Mouse (Mus musculus): ENCODE data around the gene Slc6a11. TPM values are rescaled to one million over a fixed set of nuclear protein-coding genes. Genes with fewer than 3 reads are reported as not detected.

The Slc6a11 gene
- polyA plus RNA-seq (2011; ENCODE audit: insufficient read length, low read depth, missing spikeins): not detected in 2 replicates

DNA sequence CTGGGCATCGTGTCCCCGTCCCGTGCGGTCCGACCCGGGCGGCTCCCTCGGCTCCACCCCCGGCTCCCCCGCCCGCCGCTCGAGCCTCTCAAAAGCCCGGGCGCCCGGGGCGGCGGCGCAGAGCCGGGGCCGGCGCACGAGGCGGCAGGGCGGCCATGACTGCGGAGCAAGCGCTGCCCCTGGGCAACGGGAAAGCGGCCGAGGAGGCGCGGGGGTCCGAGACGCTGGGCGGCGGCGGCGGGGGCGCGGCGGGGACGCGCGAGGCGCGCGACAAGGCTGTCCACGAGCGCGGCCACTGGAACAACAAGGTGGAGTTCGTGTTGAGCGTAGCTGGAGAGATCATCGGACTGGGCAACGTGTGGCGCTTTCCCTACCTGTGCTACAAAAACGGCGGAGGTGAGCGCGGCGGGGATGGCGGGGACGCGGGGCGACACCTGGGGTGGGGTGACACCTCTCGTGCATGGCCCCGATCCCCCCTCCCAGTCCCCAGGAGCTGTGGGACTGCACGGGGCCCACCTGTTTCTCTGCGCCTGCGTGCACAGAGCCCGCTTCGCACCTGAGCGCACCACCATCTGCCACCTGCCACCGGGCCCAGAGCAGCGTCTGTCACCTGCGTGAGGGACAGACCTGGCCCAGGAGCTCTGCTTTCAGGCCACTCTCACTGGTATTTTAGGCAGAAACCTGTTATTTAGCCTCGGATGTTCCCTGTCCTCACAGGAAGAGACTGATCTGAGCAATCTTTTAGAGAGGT, at the start of gene Slc6a11:
TSS of gene Slc6a11 (plus strand) at position 120 of the 751 bp plus-strand sequence.
- Histone ChIP-seq H3K4me3 (ENCODE audit: insufficient read depth, low read length) (no peak within 1 kb of the TSS), H3K27ac (ENCODE audit: insufficient read depth, low read length) (no peak within 1 kb of the TSS), H3K4me1 (ENCODE audit: control insufficient read depth, insufficient read depth, low read length) (no peaks in the 10 kb centered on the region)
- no peak for TF ChIP-seq POLR2A (IDR thresholded peaks at IDR 0.05; ENCODE audit: low read depth, low read length)
- TF ChIP-seq CTCF (IDR thresholded peaks at IDR 0.05; ENCODE audit: borderline replicate concordance, insufficient read depth, low read length): no peak

DNA sequence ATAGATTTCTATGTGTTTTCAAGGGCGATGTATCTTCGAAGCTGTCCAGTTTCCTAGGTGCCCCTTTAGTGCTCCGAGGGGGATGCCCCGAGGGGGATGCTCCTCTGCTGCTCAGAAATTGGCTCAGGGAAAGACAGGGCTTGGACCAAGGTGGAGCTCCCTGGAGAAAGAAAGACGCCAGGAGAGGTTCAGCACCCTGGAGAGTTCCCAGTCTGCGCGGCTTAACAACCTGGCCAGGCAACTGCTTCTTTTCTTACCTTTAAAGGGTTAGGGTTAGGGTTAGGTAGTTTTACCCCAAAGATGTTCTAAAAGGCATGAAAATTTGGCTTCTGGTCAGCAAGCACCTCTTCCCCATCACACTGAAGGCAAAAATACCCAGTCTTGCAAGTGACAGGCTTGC, 43.9 kb upstream of the Slc6a11 start:
- TF ChIP-seq POLR2A (IDR thresholded peaks at IDR 0.05; ENCODE audit: low read depth, low read length): no peak
- TF ChIP-seq CTCF (IDR thresholded peaks at IDR 0.05; ENCODE audit: borderline replicate concordance, insufficient read depth, low read length): no peak
- Histone ChIP-seq H3K4me1 (ENCODE audit: control insufficient read depth, insufficient read depth, low read length) (no peaks in the 10 kb centered on the region), H3K4me3 (ENCODE audit: insufficient read depth, low read length) (no peak overlapping the region), H3K27ac (ENCODE audit: insufficient read depth, low read length) (no peak overlapping the region)

DNA sequence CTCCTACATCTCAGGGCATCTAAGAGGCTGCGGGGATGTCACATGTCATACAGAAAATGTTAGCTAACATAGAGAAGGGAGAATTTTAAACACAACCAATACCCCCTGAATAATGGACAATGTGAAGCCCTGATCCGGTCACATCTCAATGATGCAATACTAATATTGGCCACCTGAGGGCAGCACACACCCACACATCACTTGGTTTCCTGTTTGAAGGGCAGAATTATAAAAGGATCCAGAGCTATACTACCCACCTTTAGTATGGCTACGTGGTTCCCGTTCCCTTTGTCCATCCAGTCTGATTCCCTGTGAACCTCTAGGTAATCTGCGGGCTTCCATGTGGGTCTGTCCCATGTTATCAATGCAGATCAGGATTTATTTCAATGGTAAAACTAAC, 41.4 kb upstream of the Slc6a11 start:
- TF ChIP-seq CTCF (IDR thresholded peaks at IDR 0.05; ENCODE audit: borderline replicate concordance, insufficient read depth, low read length) (peak; percentile 56; the same call in 1 of the 2 replicates), POLR2A (IDR thresholded peaks at IDR 0.05; ENCODE audit: low read depth, low read length) (no peak)
- Histone ChIP-seq H3K27ac (ENCODE audit: insufficient read depth, low read length) (no peak overlapping the region), H3K4me3 (ENCODE audit: insufficient read depth, low read length) (no peak overlapping the region), H3K4me1 (ENCODE audit: control insufficient read depth, insufficient read depth, low read length) (no peaks in the 10 kb centered on the region)

DNA sequence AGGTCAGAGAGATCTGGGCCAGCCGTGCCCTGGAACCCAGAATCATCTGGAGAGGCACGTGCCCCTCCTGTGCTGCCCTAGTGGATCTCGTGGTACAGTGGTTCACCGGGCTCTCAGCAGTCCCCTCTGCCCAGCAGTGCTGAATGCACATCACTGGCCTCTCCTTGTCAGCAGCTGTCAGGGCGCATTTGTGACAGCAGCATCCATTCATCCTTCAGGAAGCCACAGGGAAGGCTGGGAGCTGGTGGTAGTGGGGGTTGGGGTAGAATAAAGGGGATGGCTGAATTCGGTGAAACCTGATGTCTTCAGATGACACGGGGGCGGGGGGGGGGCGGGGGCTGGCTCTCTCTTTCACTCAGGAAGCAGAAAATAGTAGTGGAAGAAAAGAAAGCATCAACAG, 38.8 kb upstream of the Slc6a11 start:
- Histone ChIP-seq H3K4me3 (ENCODE audit: insufficient read depth, low read length) (no peak overlapping the region), H3K27ac (ENCODE audit: insufficient read depth, low read length) (no peak overlapping the region), H3K4me1 (ENCODE audit: control insufficient read depth, insufficient read depth, low read length) (no peaks in the 10 kb centered on the region)
- TF ChIP-seq CTCF (IDR thresholded peaks at IDR 0.05; ENCODE audit: borderline replicate concordance, insufficient read depth, low read length) (no peak), POLR2A (IDR thresholded peaks at IDR 0.05; ENCODE audit: low read depth, low read length) (no peak)

DNA sequence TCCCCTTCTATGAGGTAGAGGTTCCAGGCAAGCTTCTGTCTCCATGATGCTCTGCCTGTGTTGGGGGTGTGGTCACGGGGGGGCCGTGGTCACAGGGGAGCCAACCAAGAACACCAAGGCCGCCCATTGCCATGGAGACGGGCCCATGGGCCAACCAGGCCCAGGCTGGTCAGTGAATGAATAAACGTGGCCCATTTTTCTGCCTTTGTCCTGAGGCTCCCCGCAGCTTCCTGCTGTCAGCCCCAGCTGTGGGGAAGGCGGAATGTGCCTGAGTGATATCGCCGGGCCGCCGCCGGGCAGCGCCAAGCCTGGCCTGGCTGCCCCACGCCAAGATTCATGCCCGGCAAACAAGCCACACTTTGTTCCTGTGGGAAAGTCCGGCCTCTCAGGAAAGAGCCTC, 36.8 kb upstream of the Slc6a11 start:
- TF ChIP-seq CTCF (IDR thresholded peaks at IDR 0.05; ENCODE audit: borderline replicate concordance, insufficient read depth, low read length) (no peak), POLR2A (IDR thresholded peaks at IDR 0.05; ENCODE audit: low read depth, low read length) (no peak)
- no peak overlapping the region for H3K27ac ChIP-seq (ENCODE audit: insufficient read depth, low read length)
- no peaks in the 10 kb centered on the region for H3K4me1 ChIP-seq (ENCODE audit: control insufficient read depth, insufficient read depth, low read length)
- no peak overlapping the region for H3K4me3 ChIP-seq (ENCODE audit: insufficient read depth, low read length)

GRCm38 (mm10) chr6:114096574-114096973, 34.5 kb upstream of the Slc6a11 start:
- no peak for TF ChIP-seq CTCF (IDR thresholded peaks at IDR 0.05; ENCODE audit: borderline replicate concordance, insufficient read depth, low read length)
- no peak for TF ChIP-seq POLR2A (IDR thresholded peaks at IDR 0.05; ENCODE audit: low read depth, low read length)
- no peak overlapping the region for H3K4me3 ChIP-seq (ENCODE audit: insufficient read depth, low read length)
- H3K4me1 ChIP-seq (ENCODE audit: control insufficient read depth, insufficient read depth, low read length): no peaks in the 10 kb centered on the region
- no peak overlapping the region for H3K27ac ChIP-seq (ENCODE audit: insufficient read depth, low read length)

- TF ChIP-seq POLR2A (IDR thresholded peaks at IDR 0.05; ENCODE audit: low read depth, low read length) (no peak), CTCF (IDR thresholded peaks at IDR 0.05; ENCODE audit: borderline replicate concordance, insufficient read depth, low read length) (no peak)
- Histone ChIP-seq H3K4me1 (ENCODE audit: control insufficient read depth, insufficient read depth, low read length) (no peaks in the 10 kb centered on the region), H3K4me3 (ENCODE audit: insufficient read depth, low read length) (no peak overlapping the region), H3K27ac (ENCODE audit: insufficient read depth, low read length) (no peak overlapping the region)
Observed at GRCm38 (mm10) chr6:114101923-114102322, 29.1 kb upstream of the Slc6a11 start.

DNA sequence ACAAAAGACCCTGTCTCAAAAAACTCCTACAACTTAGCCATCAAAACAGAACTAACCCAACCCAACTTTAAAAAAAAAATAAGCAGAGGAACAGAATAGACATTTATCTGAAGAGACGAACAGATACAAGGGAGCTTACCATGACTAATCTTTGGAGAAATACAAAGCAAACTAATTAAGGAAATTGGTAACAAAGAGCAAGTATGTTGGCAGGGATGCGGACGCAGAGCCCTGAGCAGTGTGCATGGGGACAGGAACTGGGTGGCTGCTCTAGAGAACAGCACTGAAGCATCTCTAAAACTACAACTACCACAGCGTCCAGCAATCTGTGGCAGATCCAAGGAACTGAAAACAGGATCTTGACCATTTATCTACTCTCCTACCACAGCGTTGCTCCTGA, 11.5 kb upstream of the Slc6a11 start:
- no peak overlapping the region for H3K4me3 ChIP-seq (ENCODE audit: insufficient read depth, low read length)
- H3K27ac ChIP-seq (ENCODE audit: insufficient read depth, low read length): no peak overlapping the region
- no peaks in the 10 kb centered on the region for H3K4me1 ChIP-seq (ENCODE audit: control insufficient read depth, insufficient read depth, low read length)
- no peak for TF ChIP-seq CTCF (IDR thresholded peaks at IDR 0.05; ENCODE audit: borderline replicate concordance, insufficient read depth, low read length)
- TF ChIP-seq POLR2A (IDR thresholded peaks at IDR 0.05; ENCODE audit: low read depth, low read length): no peak

GRCm38 (mm10) chr6:114125530-114125929, 5.5 kb upstream of the Slc6a11 start:
- H3K4me1 ChIP-seq (ENCODE audit: control insufficient read depth, insufficient read depth, low read length): no peaks in the 10 kb centered on the region
- TF ChIP-seq POLR2A (IDR thresholded peaks at IDR 0.05; ENCODE audit: low read depth, low read length) (no peak), CTCF (IDR thresholded peaks at IDR 0.05; ENCODE audit: borderline replicate concordance, insufficient read depth, low read length) (no peak)
- no peak overlapping the region for H3K27ac ChIP-seq (ENCODE audit: insufficient read depth, low read length)
- no peak overlapping the region for H3K4me3 ChIP-seq (ENCODE audit: insufficient read depth, low read length)

DNA sequence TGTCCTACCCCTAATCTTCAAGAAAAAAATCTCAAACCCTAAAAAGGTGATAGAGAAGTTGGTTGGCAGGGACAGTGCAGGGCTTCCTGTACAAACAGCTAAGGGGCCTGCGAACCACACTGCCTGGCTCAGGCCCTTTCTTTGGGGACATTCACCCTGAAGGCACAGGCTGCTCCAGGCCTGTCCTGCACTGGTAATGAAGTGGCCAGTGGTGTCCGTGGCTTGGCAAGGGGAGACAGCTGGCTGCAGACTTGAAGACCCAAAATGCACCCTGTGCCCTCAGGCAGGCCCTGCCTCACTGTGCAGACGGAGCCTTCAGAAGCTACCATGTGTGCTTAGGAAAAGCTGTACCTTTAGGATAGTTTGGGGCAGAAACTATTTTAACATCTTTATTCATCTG, 1.4 kb downstream of the Slc6a11 start:
- no peak for TF ChIP-seq POLR2A (IDR thresholded peaks at IDR 0.05; ENCODE audit: low read depth, low read length)
- H3K27ac ChIP-seq (ENCODE audit: insufficient read depth, low read length): no peak overlapping the region
- H3K4me3 ChIP-seq (ENCODE audit: insufficient read depth, low read length): no peak overlapping the region
- H3K4me1 ChIP-seq (ENCODE audit: control insufficient read depth, insufficient read depth, low read length): no peaks in the 10 kb centered on the region

Measured in embryonic fibroblast, embryonic 13.5 days (primary cell).